Mouse (Mus musculus): Measurements from ENCODE around the gene Dsp. TPM values are rescaled to one million over a fixed set of nuclear protein-coding genes. Genes with fewer than 3 reads are reported as not detected.

Dsp gene
- polyA plus RNA-seq, 1 experiment from 2014 or later: 0.13 TPM

GRCm38 (mm10) chr13:38235370-38235769, 84.3 kb downstream of the Dsp start:
- H3K9ac ChIP-seq (replicated peaks; ENCODE audit: low read length): no peak overlapping the region
- DNase-seq: no peak
- WGBS: 77% methylated on average over 3 of the region's 3 CpGs
- no peak for ATAC-seq (ENCODE audit: low FRiP score, low TSS enrichment)
- no peaks in the 10 kb centered on the region for H3K4me1 ChIP-seq (ENCODE audit: control insufficient read depth, insufficient read depth, low read length)
- H3K27ac ChIP-seq (replicated peaks; ENCODE audit: low read depth, low read length): no peak overlapping the region
- H3K4me2 ChIP-seq (ENCODE audit: low read length): no peak overlapping the region
- H3K36me3 ChIP-seq (ENCODE audit: control insufficient read depth, insufficient read depth, low read length): no peaks in the 10 kb centered on the region
- no peak overlapping the region for H3K4me3 ChIP-seq (replicated peaks; ENCODE audit: low read depth, low read length)
- H3K9me3 ChIP-seq (ENCODE audit: control insufficient read depth, low read length): no peaks in the 10 kb centered on the region
- H3K27me3 ChIP-seq (ENCODE audit: control insufficient read depth, insufficient read depth, low read length): no peaks in the 10 kb centered on the region

DNA sequence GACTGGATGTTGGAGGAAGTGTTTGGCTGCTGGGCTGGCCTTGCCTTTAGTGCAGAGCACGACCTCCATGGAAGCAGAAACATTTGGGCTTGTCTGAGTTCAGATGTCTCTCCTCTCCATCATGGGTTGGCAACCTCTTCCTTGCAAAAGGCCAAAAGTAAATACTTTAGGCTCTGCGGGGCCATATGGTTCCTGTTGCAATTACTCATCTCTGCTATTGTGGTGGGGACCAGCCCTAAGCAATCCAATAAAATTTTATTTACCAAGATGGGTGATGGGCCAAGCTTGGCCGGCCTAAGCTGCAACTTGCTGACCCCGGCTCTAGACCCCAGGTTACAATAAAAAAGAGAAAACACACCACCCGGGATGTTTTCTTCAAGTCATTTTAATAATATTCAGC, 97.1 kb downstream of the Dsp start:
- H3K27ac ChIP-seq (replicated peaks; ENCODE audit: low read depth, low read length): no peak overlapping the region
- WGBS: 79% methylated on average over 5 of the region's 5 CpGs
- H3K9ac ChIP-seq (replicated peaks; ENCODE audit: low read length): no peak overlapping the region
- H3K36me3 ChIP-seq (ENCODE audit: control insufficient read depth, insufficient read depth, low read length): no peaks in the 10 kb centered on the region
- DNase-seq: no peak
- no peak for ATAC-seq (ENCODE audit: low FRiP score, low TSS enrichment)
- no peak overlapping the region for H3K4me2 ChIP-seq (ENCODE audit: low read length)
- H3K4me1 ChIP-seq (ENCODE audit: control insufficient read depth, insufficient read depth, low read length): no peaks in the 10 kb centered on the region
- no peak overlapping the region for H3K4me3 ChIP-seq (replicated peaks; ENCODE audit: low read depth, low read length)
- no peaks in the 10 kb centered on the region for H3K9me3 ChIP-seq (ENCODE audit: control insufficient read depth, low read length)
- no peaks in the 10 kb centered on the region for H3K27me3 ChIP-seq (ENCODE audit: control insufficient read depth, insufficient read depth, low read length)

Other genes starting within 250 kb of the Dsp start
- 51.7 and 81.1 TPM in 2 replicates for gene Ssr1, start 157.1 kb upstream of the Dsp start, polyA plus RNA-seq (2014; fragmentation: Nextera tagmentation; extraction: Ambion mirVana)
- 45.0 and 51.1 TPM in 2 replicates for gene Riok1, start 114.3 kb upstream of the Dsp start, polyA plus RNA-seq (2014; fragmentation: Nextera tagmentation; extraction: Ambion mirVana)
- gene Cage1, start 114.2 kb upstream of the Dsp start, polyA plus RNA-seq (2014; fragmentation: Nextera tagmentation; extraction: Ambion mirVana): 2.7 TPM in 2 replicates
- gene Snrnp48, start 53.6 kb downstream of the Dsp start, polyA plus RNA-seq (2014; fragmentation: Nextera tagmentation; extraction: Ambion mirVana): 30.9 and 32.6 TPM in 2 replicates
- 0.86 and 4.2 TPM in 2 replicates for gene Bmp6, start 193.8 kb downstream of the Dsp start, polyA plus RNA-seq (2014; fragmentation: Nextera tagmentation; extraction: Ambion mirVana)